Mouse (Mus musculus) erythroblast, embryonic 14.5 days (primary cell): ENCODE data around the gene Nktr. TPM values are rescaled to one million over a fixed set of nuclear protein-coding genes. Genes with fewer than 3 reads are reported as not detected.

Experiments used
- H3K27me3 ChIP-seq: 2 replicates; pipeline ENCODE4 v1.6.1; 2012; ENCODE audit warnings: inconsistent platforms; ENCODE audit not compliant: control insufficient read depth
- H3K36me3 ChIP-seq: 2 replicates; pipeline ENCODE4 v1.6.1; 2012; ENCODE audit warnings: mild to moderate bottlenecking, inconsistent platforms; ENCODE audit not compliant: control insufficient read depth
- H3K4me1 ChIP-seq: 2 replicates; pipeline ENCODE4 v1.6.1; 2012; ENCODE audit warnings: inconsistent platforms; ENCODE audit not compliant: control insufficient read depth
- H3K4me3 ChIP-seq: replicated peaks from 2 replicates; pipeline ENCODE3; 2012; ENCODE audit warnings: moderate library complexity, mild to moderate bottlenecking, inconsistent platforms
- H3K9me3 ChIP-seq: 2 replicates; pipeline ENCODE4 v1.6.1; 2012; ENCODE audit warnings: low read length, inconsistent platforms, mixed read lengths; ENCODE audit not compliant: control insufficient read depth
- GATA1 ChIP-seq: IDR thresholded peaks from 2 replicates; pipeline ENCODE4 v1.6.1; 2012; ENCODE audit warnings: low read length, inconsistent platforms, mixed read lengths
- TAL1 ChIP-seq: IDR thresholded peaks from 3 replicates; pipeline ENCODE4 v1.6.1; 2012; ENCODE audit warnings: low read length, inconsistent platforms, mixed read lengths
- polyA plus RNA-seq: library from polyadenylated mRNA; stranded (reverse); fragments of >175 nt; gene quantifications from 2 replicates; pipeline ENCODE4 v1.2.3, GENCODE M21; 2012

Nktr gene
- polyA plus RNA-seq, 1 experiment, result 1.8 TPM

DNA sequence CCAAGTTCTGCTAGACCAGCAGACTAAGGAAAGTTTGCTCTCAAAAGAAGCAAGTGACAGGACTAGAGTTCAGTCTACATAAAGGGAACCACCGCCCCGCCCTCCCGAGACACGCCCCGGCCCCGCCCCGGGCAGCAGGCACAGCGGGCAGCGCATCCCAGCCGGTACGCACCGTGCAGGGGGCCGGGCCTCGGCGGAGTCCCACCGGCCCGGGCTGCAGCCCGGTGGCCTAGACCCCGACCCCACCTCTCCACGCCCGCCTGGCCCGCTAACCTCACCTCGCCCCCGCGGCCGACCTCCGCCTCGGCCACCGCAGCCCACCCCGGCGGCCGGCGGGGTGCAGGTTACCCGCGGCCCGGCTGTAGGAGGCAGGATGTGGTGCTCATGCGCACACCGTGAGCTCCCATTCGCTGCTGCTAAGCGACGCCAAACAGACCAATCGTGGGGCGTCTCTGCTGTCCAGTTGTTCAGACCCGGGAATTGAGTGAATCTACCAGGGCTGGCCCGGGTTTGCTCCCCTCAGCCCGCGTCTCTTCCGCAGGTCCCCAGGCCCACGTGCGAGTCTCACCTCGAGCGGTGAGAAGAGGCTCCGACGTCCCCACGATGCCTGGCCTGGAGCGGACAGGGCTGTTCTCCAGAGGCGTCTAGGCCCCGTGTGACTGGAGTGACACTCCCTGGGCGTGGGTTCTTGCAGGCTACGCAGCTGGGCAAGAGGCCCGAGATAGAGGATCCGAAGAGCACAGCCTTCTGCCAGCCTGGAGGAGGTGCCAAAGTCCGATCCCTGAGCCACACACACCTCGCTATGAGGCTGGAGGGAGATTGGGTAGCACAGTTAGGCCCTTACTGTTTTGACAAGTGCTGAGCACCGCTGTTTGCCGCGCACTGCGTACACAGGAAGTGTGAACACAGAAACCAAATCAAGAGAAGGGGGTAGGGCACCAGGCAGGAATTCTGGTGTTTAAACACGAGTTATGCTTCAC lies 14.0 kb upstream of the Nktr start, which contains the start of gene Sec22c:
TSS of gene Sec22c (minus strand) at position 845 of the 980 bp plus-strand sequence.
- TF ChIP-seq TAL1 (no peak), GATA1 (no peak; the same call in 1 of the 2 replicates)
- Histone ChIP-seq H3K27me3 (no peaks in the 10 kb centered on the region), H3K9me3 (no peaks in the 10 kb centered on the region), H3K4me1 (peaks cover 70% of the 10 kb centered on the region), H3K4me3 (peak within 1 kb of the TSS; percentile 92), H3K36me3 (no peaks in the 10 kb centered on the region)

DNA sequence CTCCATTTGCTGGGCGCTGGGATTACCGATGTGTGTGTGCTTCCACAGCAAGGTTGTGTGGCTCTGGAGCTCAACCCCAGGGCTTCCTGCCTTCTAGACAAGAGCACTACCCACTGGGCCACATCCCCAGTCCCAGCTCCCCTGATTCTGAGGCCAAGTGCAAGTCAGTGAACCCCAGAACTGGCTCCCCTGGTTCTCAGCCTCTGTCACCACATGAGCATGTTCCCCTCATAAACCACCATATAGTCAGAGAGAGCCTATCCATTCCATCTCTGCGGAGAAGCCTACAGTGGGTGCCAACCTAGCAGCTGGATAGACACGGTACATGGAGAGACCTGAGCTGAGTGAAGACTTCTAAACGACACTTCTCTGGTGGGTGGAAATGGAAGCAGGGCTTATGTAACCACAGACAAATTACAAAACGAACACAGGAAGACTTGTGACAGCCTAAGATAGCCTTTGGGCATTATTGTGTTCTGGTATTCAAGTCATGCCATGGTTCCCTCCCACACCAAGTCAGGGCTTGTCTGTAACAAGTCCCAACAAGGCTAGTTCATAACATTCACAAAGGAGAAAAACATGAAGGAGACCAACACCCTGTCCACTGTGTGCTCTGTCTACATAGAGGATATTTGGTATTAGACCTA lies 12.8 kb upstream of the Nktr start:
- peak overlapping the region; percentile 92 for H3K4me3 ChIP-seq
- TF ChIP-seq TAL1 (no peak), GATA1 (no peak)
- H3K36me3 ChIP-seq, result no peaks in the 10 kb centered on the region
- no peaks in the 10 kb centered on the region for H3K9me3 ChIP-seq
- H3K4me1 ChIP-seq, result peaks cover 78% of the 10 kb centered on the region
- H3K27me3 ChIP-seq, result no peaks in the 10 kb centered on the region

DNA sequence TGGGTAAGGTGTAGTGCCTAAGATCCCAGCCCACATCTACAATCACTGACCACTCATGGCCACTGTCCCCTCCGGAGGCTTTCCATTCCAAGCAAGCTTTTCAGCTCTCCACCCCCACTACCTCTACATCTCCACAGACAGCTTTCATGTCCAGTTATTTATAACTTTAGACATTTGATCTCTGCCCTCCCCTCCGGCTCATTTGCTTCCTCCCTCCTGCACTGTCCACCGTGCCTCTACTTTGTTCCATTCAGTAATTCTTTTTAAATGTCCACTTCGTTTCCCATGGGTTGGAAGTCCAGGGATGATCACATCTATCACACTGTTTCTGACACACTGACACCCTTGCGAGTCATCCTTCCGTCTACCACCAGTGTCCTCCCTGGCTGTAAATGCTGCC lies 11.2 kb upstream of the Nktr start:
- Histone ChIP-seq H3K9me3 (no peaks in the 10 kb centered on the region), H3K4me1 (peaks cover 89% of the 10 kb centered on the region), H3K4me3 (no peak overlapping the region)

DNA sequence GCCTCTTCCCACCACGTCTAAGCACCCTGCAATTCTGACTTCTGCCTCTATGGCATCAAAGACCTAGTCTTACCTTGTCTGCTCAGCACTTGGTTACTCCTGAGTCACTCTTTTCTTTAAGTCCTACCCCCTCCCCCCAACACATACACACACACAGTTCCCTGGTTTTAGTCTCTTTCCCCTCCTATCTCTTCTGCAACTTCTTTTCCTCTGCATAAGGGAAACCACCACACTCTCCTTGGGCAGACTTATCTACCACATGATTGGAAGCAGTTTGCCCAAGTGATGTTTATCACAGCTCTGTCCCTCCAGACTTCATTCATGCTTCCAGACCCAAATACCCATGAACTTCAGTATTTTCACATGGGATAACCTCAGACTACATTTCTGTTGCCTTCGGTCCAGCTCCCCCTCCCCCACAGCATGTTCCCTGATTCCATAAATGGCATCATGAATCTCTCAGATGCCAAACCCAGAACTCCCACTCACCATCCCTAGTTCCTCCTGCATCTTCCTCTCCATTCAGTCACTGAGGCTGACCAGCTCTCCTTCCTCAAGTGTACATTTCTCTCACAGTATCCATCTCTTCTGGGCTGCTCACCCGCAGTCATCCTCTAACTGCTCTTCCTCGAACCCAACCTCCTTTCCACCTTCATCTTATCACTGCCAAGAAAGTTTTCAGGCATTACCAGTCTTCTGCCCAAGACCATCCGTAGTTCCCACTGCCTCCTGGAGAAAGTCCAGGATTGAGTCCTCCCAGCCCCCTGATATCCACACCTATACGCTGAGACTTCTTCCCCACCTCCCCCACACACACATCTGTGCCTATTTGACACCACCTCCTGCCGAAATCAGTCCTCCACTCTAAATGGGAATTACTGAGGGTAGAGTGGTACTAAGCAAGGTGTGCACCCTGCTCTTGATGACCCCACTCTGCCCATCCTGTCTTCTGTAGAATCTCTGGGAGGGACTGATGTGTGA lies 10.2 kb upstream of the Nktr start:
- no peak overlapping the region for H3K4me3 ChIP-seq
- TF ChIP-seq GATA1, result no peak
- no peak for TF ChIP-seq TAL1
- peaks cover 81% of the 10 kb centered on the region for H3K4me1 ChIP-seq
- H3K36me3 ChIP-seq, result peaks cover 25% of the 10 kb centered on the region
- H3K9me3 ChIP-seq, result no peaks in the 10 kb centered on the region
- H3K27me3 ChIP-seq, result no peaks in the 10 kb centered on the region

More for the DNA sequence above, 11.2 kb upstream of the Nktr start:
- TF ChIP-seq GATA1 (no peak), TAL1 (no peak)
- no peaks in the 10 kb centered on the region for H3K27me3 ChIP-seq
- H3K36me3 ChIP-seq, result peaks cover 15% of the 10 kb centered on the region

DNA sequence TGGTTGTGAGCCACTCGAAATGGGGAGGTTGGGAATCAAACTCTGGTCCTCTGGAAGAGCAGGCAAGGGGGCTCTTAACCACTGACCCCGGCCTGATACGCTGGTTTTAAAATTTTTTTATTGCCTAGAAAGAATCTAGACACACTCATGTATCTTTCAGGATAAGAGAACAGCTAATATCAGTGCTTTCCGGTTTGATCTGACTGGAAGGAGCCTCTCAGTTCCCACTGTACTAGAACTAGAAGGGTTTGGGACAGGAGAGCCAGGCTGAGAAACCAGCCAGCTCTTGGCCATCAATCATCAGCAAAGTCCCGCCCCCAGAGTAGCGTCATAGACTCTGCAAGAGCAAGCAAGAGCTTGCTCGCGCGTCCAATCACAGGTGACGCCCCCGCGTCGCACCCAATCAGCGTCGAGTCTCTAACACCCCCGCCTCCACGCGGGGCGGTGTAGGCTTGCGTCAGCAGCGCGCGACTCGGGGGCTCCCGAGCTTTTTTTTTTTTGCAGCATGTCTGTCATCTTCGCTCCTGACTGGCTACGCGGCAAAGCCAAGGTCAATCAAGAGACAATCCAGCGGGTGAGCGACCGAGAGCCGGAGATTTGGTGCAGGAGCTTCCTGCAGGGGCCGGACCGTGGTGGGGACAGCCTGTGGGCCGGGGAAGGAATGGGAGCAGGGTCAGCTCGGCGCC lies 8.9 kb upstream of the Nktr start, which contains the start of gene Ss18l2:
TSS of gene Ss18l2 (plus strand) at position 432 of the 686 bp plus-strand sequence.
- peak within 1 kb of the TSS; percentile 93 for H3K4me3 ChIP-seq
- H3K36me3 ChIP-seq, result peaks cover 27% of the 10 kb centered on the region
- peaks cover 69% of the 10 kb centered on the region for H3K4me1 ChIP-seq
- no peak for TF ChIP-seq TAL1
- TF ChIP-seq GATA1, result no peak
- H3K27me3 ChIP-seq, result no peaks in the 10 kb centered on the region
- no peaks in the 10 kb centered on the region for H3K9me3 ChIP-seq

DNA sequence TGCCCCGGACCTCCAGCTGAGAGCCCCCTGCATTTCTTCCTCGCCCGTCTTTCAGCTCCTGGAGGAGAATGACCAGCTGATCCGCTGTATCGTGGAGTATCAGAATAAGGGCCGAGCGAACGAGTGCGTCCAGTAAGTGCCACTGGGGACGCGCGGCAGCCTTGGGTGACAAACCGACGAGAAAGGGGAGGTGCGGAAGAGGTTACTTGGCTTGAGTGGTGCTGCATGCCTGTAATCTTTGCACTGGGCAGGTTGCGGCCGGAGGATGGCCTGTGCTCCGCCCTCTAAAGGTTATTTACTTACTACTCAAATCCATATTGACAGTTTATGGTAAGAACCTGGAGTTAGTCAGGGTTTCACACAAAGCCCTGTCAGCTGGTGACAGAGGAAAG lies 8.4 kb upstream of the Nktr start:
- peaks cover 63% of the 10 kb centered on the region for H3K4me1 ChIP-seq
- TF ChIP-seq GATA1 (no peak), TAL1 (no peak)
- H3K4me3 ChIP-seq, result peak overlapping the region; percentile 93
- no peaks in the 10 kb centered on the region for H3K27me3 ChIP-seq
- peaks cover 27% of the 10 kb centered on the region for H3K36me3 ChIP-seq
- no peaks in the 10 kb centered on the region for H3K9me3 ChIP-seq

DNA sequence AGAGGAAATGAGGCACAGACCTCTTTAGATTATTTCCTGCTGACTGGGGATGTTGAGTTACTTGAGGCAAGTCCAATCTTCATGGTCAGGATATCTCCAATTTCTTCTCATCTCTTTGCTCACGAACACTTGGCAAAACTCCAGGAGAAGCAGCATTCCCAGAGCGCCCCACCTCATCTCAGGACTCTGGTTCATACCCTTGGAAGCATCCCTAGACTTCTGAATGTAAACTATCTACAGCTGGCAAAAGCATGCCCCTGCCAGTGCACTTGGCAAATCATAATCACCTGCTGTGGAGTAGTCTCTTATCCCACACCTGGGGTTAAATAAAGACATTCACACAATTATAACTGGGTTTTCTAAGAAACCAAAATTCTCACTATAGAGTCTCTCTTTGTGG lies 1.9 kb upstream of the Nktr start:
- peaks cover 42% of the 10 kb centered on the region for H3K4me1 ChIP-seq
- H3K36me3 ChIP-seq, result peaks cover 30% of the 10 kb centered on the region
- no peak for TF ChIP-seq GATA1
- H3K27me3 ChIP-seq, result no peaks in the 10 kb centered on the region
- peaks cover 2% of the 10 kb centered on the region; the same call in 1 of the 2 replicates for H3K9me3 ChIP-seq
- H3K4me3 ChIP-seq, result no peak overlapping the region
